Mouse (Mus musculus) brain, embryonic 14.5 days (tissue): ENCODE measurements at regions not wholly inside any gene's neighbourhood (a gene's known extent, or its start where the extent isn't known, plus 50 kb on each side); places are given as distances from the start of the nearest gene placed in this dataset.

Experiments
- DNase-seq: peaks from one replicate; pipeline ENCODE4 v3.0.0-alpha.2; 2011; ENCODE audit warnings: low read depth
- CTCF ChIP-seq: fragments of 200-500 bp; IDR thresholded peaks from 2 replicates; pipeline ENCODE4 v1.5.1; 2012; ENCODE audit warnings: inconsistent platforms, mild to moderate bottlenecking, moderate library complexity, borderline replicate concordance; ENCODE audit not compliant: insufficient read depth, insufficient read length; ENCODE audit errors: extremely low read depth
- POLR2A ChIP-seq: fragments of 200-500 bp; IDR thresholded peaks from 2 replicates; pipeline ENCODE4 v1.6.1; 2012; ENCODE audit warnings: mild to moderate bottlenecking, inconsistent platforms, borderline replicate concordance; ENCODE audit not compliant: poor library complexity, insufficient read depth, insufficient read length, severe bottlenecking; ENCODE audit errors: extremely low read depth

GRCm38 (mm10) chr5:85677872-85678271 lies 387.5 kb downstream of the Cenpc1 start:
- DNase-seq: no peak
- TF ChIP-seq POLR2A (no peak), CTCF (no peak)

- no peak for DNase-seq
These were observed 394.3 kb downstream of the Cenpc1 start for GRCm38 (mm10) chr5:85671121-85671520.

GRCm38 (mm10) chr5:85661487-85661886 lies 403.9 kb downstream of the Cenpc1 start:
- TF ChIP-seq CTCF (no peak), POLR2A (no peak)
- peak; percentile 58 for DNase-seq

More at GRCm38 (mm10) chr5:85671121-85671520, 394.3 kb downstream of the Cenpc1 start:
- no peak for TF ChIP-seq POLR2A
- TF ChIP-seq CTCF: no peak

GRCm38 (mm10) chr5:85621078-85621477 lies 444.3 kb downstream of the Cenpc1 start:
- no peak for DNase-seq
- TF ChIP-seq POLR2A (no peak), CTCF (no peak)

GRCm38 (mm10) chr5:85614783-85615182 lies 450.6 kb downstream of the Cenpc1 start:
- no peak for TF ChIP-seq CTCF
- no peak for TF ChIP-seq POLR2A
- DNase-seq: no peak

GRCm38 (mm10) chr5:85612606-85613005 lies 452.8 kb downstream of the Cenpc1 start:
- TF ChIP-seq CTCF: no peak
- no peak for TF ChIP-seq POLR2A
- DNase-seq: no peak

- DNase-seq: peak; percentile 62
These were observed 456.3 kb downstream of the Cenpc1 start for GRCm38 (mm10) chr5:85609104-85609503.

GRCm38 (mm10) chr5:85598164-85598563 lies 467.2 kb downstream of the Cenpc1 start:
- no peak for TF ChIP-seq POLR2A
- no peak for TF ChIP-seq CTCF
- DNase-seq: no peak

More at GRCm38 (mm10) chr5:85609104-85609503, 456.3 kb downstream of the Cenpc1 start:
- no peak for TF ChIP-seq POLR2A
- TF ChIP-seq CTCF: no peak

- TF ChIP-seq CTCF: no peak
- no peak for TF ChIP-seq POLR2A
These were observed 470.3 kb downstream of the Cenpc1 start for GRCm38 (mm10) chr5:85595082-85595447.

GRCm38 (mm10) chr5:85594413-85595081 lies 470.8 kb downstream of the Cenpc1 start:
- DNase-seq: peak; percentile 90
- no peak for TF ChIP-seq CTCF
- no peak for TF ChIP-seq POLR2A

More at GRCm38 (mm10) chr5:85595082-85595447, 470.3 kb downstream of the Cenpc1 start:
- DNase-seq: no peak

GRCm38 (mm10) chr5:85592236-85592635 lies 473.1 kb downstream of the Cenpc1 start:
- TF ChIP-seq POLR2A: no peak
- TF ChIP-seq CTCF: no peak

GRCm38 (mm10) chr5:85586727-85587126 lies 478.7 kb downstream of the Cenpc1 start:
- TF ChIP-seq CTCF (peak; percentile 53; the same call in 1 of the 2 replicates), POLR2A (no peak)
- peak; percentile 65 for DNase-seq

More at GRCm38 (mm10) chr5:85592236-85592635, 473.1 kb downstream of the Cenpc1 start:
- DNase-seq: no peak
